Mouse (Mus musculus) spleen, embryonic (tissue): Measurements from ENCODE around the gene Gpr132.
"Not testable (repeated sequence)": the region's sequence is repeated elsewhere in the genome, so short reads cannot be mapped to it uniquely, and the experiment has no call there.

ENCODE experiments used
- CTCF ChIA-PET: fragments of 350-600 bp; sonication (Branson Sonifier 250); formaldehyde crosslinking; loops from one replicate; lab custom pipeline; 2022; lab: Charles Lee

The Gpr132 gene

GRCm38 (mm10) chr12:112856338-112856737 is 11.7 kb downstream of the Gpr132 start:
- CTCF ChIA-PET = no interaction called here

- CTCF ChIA-PET = no interaction called here
Observed at GRCm38 (mm10) chr12:112854610-112855333, 13.3 kb downstream of the Gpr132 start.

- CTCF ChIA-PET = interaction anchor here (0.5 kb wide), 1 partner anchor 15 kb away, joined by 3 read pairs; no protein-coding TSS in a partner anchor
Observed at GRCm38 (mm10) chr12:112853050-112853729, 14.8 kb downstream of the Gpr132 start.

GRCm38 (mm10) chr12:112851116-112851515 is 16.9 kb downstream of the Gpr132 start:
- CTCF ChIA-PET = interaction anchor here (0.5 to 0.7 kb wide), 2 partner anchors 11 to 1159 kb away, joined by 3 to 8 read pairs; no protein-coding TSS in a partner anchor

- CTCF ChIA-PET = interaction anchor here (0.5 to 0.7 kb wide), 2 partner anchors 10 to 1159 kb away, joined by 3 to 8 read pairs; no protein-coding TSS in a partner anchor
Observed at GRCm38 (mm10) chr12:112850344-112850743, 17.7 kb downstream of the Gpr132 start.

GRCm38 (mm10) chr12:112849235-112850022 is 18.6 kb downstream of the Gpr132 start:
- CTCF ChIA-PET = interaction anchor here (0.6 to 1.4 kb wide), 4 partner anchors 17 to 1471 kb away, joined by 3 to 11 read pairs (median 4); no protein-coding TSS in a partner anchor

GRCm38 (mm10) chr12:112847880-112848279 is 20.1 kb downstream of the Gpr132 start:
- CTCF ChIA-PET = no interaction called here

- CTCF ChIA-PET = interaction anchor here (0.6 to 1.3 kb wide), 3 partner anchors 12 to 90 kb away, joined by 3 to 4 read pairs (median 4); no protein-coding TSS in a partner anchor
Observed at GRCm38 (mm10) chr12:112843803-112844202, 24.2 kb downstream of the Gpr132 start.

GRCm38 (mm10) chr12:112842128-112842527 is 25.9 kb downstream of the Gpr132 start:
- CTCF ChIA-PET = not testable (repeated sequence)

- CTCF ChIA-PET = interaction anchor here (0.7 kb wide), 1 partner anchor 33 kb away, joined by 4 read pairs; no protein-coding TSS in a partner anchor
Observed at GRCm38 (mm10) chr12:112841338-112841892, 26.6 kb downstream of the Gpr132 start.

GRCm38 (mm10) chr12:112840209-112841086 is 27.6 kb downstream of the Gpr132 start:
- CTCF ChIA-PET = interaction anchor here (0.6 to 0.7 kb wide), 2 partner anchors 10 to 32 kb away, joined by 4 to 8 read pairs; no protein-coding TSS in a partner anchor

GRCm38 (mm10) chr12:112835046-112835445 is 33.0 kb downstream of the Gpr132 start:
- CTCF ChIA-PET = no interaction called here

- CTCF ChIA-PET = no interaction called here
Observed at GRCm38 (mm10) chr12:112833527-112833926, 34.5 kb downstream of the Gpr132 start.

- CTCF ChIA-PET = interaction anchor here (1.2 kb wide), 1 partner anchor 12 kb away, joined by 4 read pairs; no protein-coding TSS in a partner anchor
Observed at GRCm38 (mm10) chr12:112832411-112832810, 35.6 kb downstream of the Gpr132 start.

GRCm38 (mm10) chr12:112830570-112830969 is 37.5 kb downstream of the Gpr132 start:
- CTCF ChIA-PET = interaction anchor here (0.7 to 0.9 kb wide), 2 partner anchors 69 to 216 kb away, joined by 4 to 5 read pairs; no protein-coding TSS in a partner anchor

GRCm38 (mm10) chr12:112830141-112830540 is 37.9 kb downstream of the Gpr132 start:
- CTCF ChIA-PET = interaction anchor here (0.9 kb wide), 1 partner anchor 69 kb away, joined by 4 read pairs; no protein-coding TSS in a partner anchor

- CTCF ChIA-PET = no interaction called here
Observed at GRCm38 (mm10) chr12:112829244-112829864, 38.7 kb downstream of the Gpr132 start, which contains the start of gene Cdca4. Gene Cdca4, minus strand, starts transcription at chr12:112829423.

GRCm38 (mm10) chr12:112828501-112829243 is 39.4 kb downstream of the Gpr132 start:
- CTCF ChIA-PET = no interaction called here
